Mouse (Mus musculus) hindbrain, embryonic 14.5 days (tissue): ENCODE measurements around the gene Spp2. TPM values are rescaled to one million over a fixed set of nuclear protein-coding genes. Genes with fewer than 3 reads are reported as not detected.

ENCODE experiments used
- ATAC-seq: fragments of 200-750 bp; cut with Nextera tagmentation; 2 replicates; pipeline ENCODE4 v1.8.0; 2017; ENCODE audit warnings: moderate number of reproducible peaks, mild to moderate bottlenecking, moderate TSS enrichment, moderate library complexity; ENCODE audit not compliant: low FRiP score
- DNase-seq: peaks from one replicate; pipeline ENCODE4 v3.0.0-alpha.2; 2015; ENCODE audit warnings: low spot score
- H3K27ac ChIP-seq: fragments of 300-500 bp; sonication (generic); 2 replicates; pipeline ENCODE4 v1.5.1; 2014; ENCODE audit warnings: mild to moderate bottlenecking, moderate library complexity
- H3K27me3 ChIP-seq: fragments of 300-500 bp; sonication (generic); 2 replicates; pipeline ENCODE4 v1.6.1; 2014; ENCODE audit warnings: mild to moderate bottlenecking, low read length, mixed read lengths; ENCODE audit not compliant: control insufficient read depth, insufficient read depth
- H3K36me3 ChIP-seq: fragments of 300-500 bp; sonication (generic); replicated peaks from 2 replicates; pipeline ENCODE4 v1.6.1; 2014; ENCODE audit not compliant: control insufficient read depth, insufficient read depth
- H3K4me1 ChIP-seq: fragments of 300-500 bp; sonication (generic); replicated peaks from 2 replicates; pipeline ENCODE4 v1.6.1; 2014; ENCODE audit warnings: antibody characterized with exemption, low read length, mixed read lengths; ENCODE audit not compliant: control insufficient read depth, insufficient read depth
- H3K4me2 ChIP-seq: fragments of 300-500 bp; sonication (generic); replicated peaks from 2 replicates; pipeline ENCODE4 v1.6.1; 2014; ENCODE audit warnings: mild to moderate bottlenecking, moderate library complexity
- H3K4me3 ChIP-seq: fragments of 300-500 bp; sonication (generic); replicated peaks from 2 replicates; pipeline ENCODE4 v1.5.1; 2014; ENCODE audit warnings: mild to moderate bottlenecking, low read length
- H3K9ac ChIP-seq: fragments of 300-500 bp; sonication (generic); 2 replicates; pipeline ENCODE4 v1.6.1; 2014
- H3K9me3 ChIP-seq: fragments of 300-500 bp; sonication (generic); 2 replicates; pipeline ENCODE4 v1.6.1; 2016; ENCODE audit warnings: low read length; ENCODE audit not compliant: control insufficient read depth
- WGBS: fragments of 180-500 bp; shearing (Covaris S2); extraction: QIAGEN DNeasy Blood & Tissue Kit; methylation state at CpG from one replicate; pipeline ENCODE4 v1.1.7; 2014; 5-methylcytosine and 5-hydroxymethylcytosine counted together
- polyA plus RNA-seq: library from polyadenylated mRNA; unstranded; fragments of >200 nt; fragmentation: Nextera tagmentation; extraction: Ambion mirVana; gene quantifications from 2 replicates; pipeline ENCODE4 v1.2.1, GENCODE M21; 2014

Gene Spp2
- polyA plus RNA-seq, 1 experiment from 2014 or later, result 0.64 TPM

- Histone ChIP-seq H3K9me3 (no peaks in the 10 kb centered on the region), H3K4me2 (no peak overlapping the region), H3K4me3 (no peak overlapping the region), H3K36me3 (no peaks in the 10 kb centered on the region), H3K4me1 (peaks cover 7% of the 10 kb centered on the region), H3K27ac (no peak overlapping the region), H3K27me3 (no peaks in the 10 kb centered on the region), H3K9ac (no peak overlapping the region)
- WGBS, result 90% methylated on average over 4 of the region's 4 CpGs
- DNase-seq (no peak), ATAC-seq (no peak)
These were observed 24.5 kb downstream of the Spp2 start for GRCm38 (mm10) chr1:88431262-88431661.

GRCm38 (mm10) chr1:88432601-88433000 is 25.8 kb downstream of the Spp2 start:
- DNase-seq (no peak), ATAC-seq (no peak)
- H3K9me3 ChIP-seq, result no peaks in the 10 kb centered on the region
- no peak overlapping the region for H3K27ac ChIP-seq
- peaks cover 7% of the 10 kb centered on the region for H3K4me1 ChIP-seq
- no peak overlapping the region for H3K4me2 ChIP-seq
- no peaks in the 10 kb centered on the region for H3K27me3 ChIP-seq
- H3K4me3 ChIP-seq, result no peak overlapping the region
- H3K9ac ChIP-seq, result no peak overlapping the region
- no peaks in the 10 kb centered on the region for H3K36me3 ChIP-seq
- WGBS, result 40% methylated on average over 3 of the region's 3 CpGs

GRCm38 (mm10) chr1:88433096-88433883 is 26.5 kb downstream of the Spp2 start:
- H3K9me3 ChIP-seq, result no peaks in the 10 kb centered on the region
- ATAC-seq, result no peak
- no peak overlapping the region for H3K9ac ChIP-seq
- peaks cover 7% of the 10 kb centered on the region for H3K4me1 ChIP-seq
- DNase-seq, result no peak
- H3K27me3 ChIP-seq, result no peaks in the 10 kb centered on the region
- H3K4me2 ChIP-seq, result no peak overlapping the region
- H3K27ac ChIP-seq, result no peak overlapping the region
- no peaks in the 10 kb centered on the region for H3K36me3 ChIP-seq
- WGBS, result 67% methylated on average over 6 of the region's 6 CpGs
- H3K4me3 ChIP-seq, result no peak overlapping the region

GRCm38 (mm10) chr1:88434057-88434456 is 27.3 kb downstream of the Spp2 start:
- Histone ChIP-seq H3K4me1 (peaks cover 7% of the 10 kb centered on the region), H3K36me3 (no peaks in the 10 kb centered on the region), H3K9ac (no peak overlapping the region), H3K27ac (no peak overlapping the region), H3K4me2 (no peak overlapping the region), H3K27me3 (no peaks in the 10 kb centered on the region), H3K9me3 (no peaks in the 10 kb centered on the region), H3K4me3 (no peak overlapping the region)
- no peak for ATAC-seq
- 72% methylated on average over 4 of the region's 4 CpGs for WGBS
- no peak for DNase-seq

GRCm38 (mm10) chr1:88437206-88438126 is 30.7 kb downstream of the Spp2 start:
- Histone ChIP-seq H3K4me2 (no peak overlapping the region), H3K36me3 (no peaks in the 10 kb centered on the region), H3K27me3 (no peaks in the 10 kb centered on the region), H3K9ac (no peak overlapping the region), H3K27ac (no peak overlapping the region), H3K4me1 (no peaks in the 10 kb centered on the region), H3K4me3 (no peak overlapping the region), H3K9me3 (no peaks in the 10 kb centered on the region)
- ATAC-seq, result no peak
- DNase-seq, result no peak
- 79% methylated on average over 9 of the region's 9 CpGs for WGBS

- Histone ChIP-seq H3K27ac (no peak overlapping the region), H3K4me1 (no peaks in the 10 kb centered on the region), H3K9me3 (no peaks in the 10 kb centered on the region), H3K36me3 (no peaks in the 10 kb centered on the region), H3K27me3 (no peaks in the 10 kb centered on the region), H3K4me3 (no peak overlapping the region), H3K9ac (no peak overlapping the region), H3K4me2 (no peak overlapping the region)
- DNase-seq (no peak), ATAC-seq (no peak)
- WGBS, result 70% methylated on average over 4 of the region's 4 CpGs
These were observed 36.6 kb downstream of the Spp2 start for GRCm38 (mm10) chr1:88443383-88443782.

- WGBS, result 78% methylated on average over 4 of the region's 4 CpGs
- DNase-seq (no peak), ATAC-seq (no peak)
- H3K36me3 ChIP-seq, result no peaks in the 10 kb centered on the region
- no peaks in the 10 kb centered on the region for H3K27me3 ChIP-seq
- H3K4me3 ChIP-seq, result no peak overlapping the region
- H3K4me2 ChIP-seq, result no peak overlapping the region
- no peaks in the 10 kb centered on the region for H3K4me1 ChIP-seq
- H3K9me3 ChIP-seq, result no peaks in the 10 kb centered on the region
- H3K27ac ChIP-seq, result no peak overlapping the region
- no peak overlapping the region for H3K9ac ChIP-seq
These were observed 38.6 kb downstream of the Spp2 start for GRCm38 (mm10) chr1:88445400-88445799.

- no peaks in the 10 kb centered on the region for H3K4me1 ChIP-seq
- no peak for ATAC-seq
- WGBS, result 46% methylated on average over 16 of the region's 16 CpGs
- H3K9ac ChIP-seq, result no peak overlapping the region
- no peak overlapping the region for H3K27ac ChIP-seq
- no peaks in the 10 kb centered on the region for H3K36me3 ChIP-seq
- H3K4me2 ChIP-seq, result no peak overlapping the region
- H3K27me3 ChIP-seq, result no peaks in the 10 kb centered on the region
- no peaks in the 10 kb centered on the region for H3K9me3 ChIP-seq
- DNase-seq, result no peak
- no peak overlapping the region for H3K4me3 ChIP-seq
These were observed 39.7 kb downstream of the Spp2 start for GRCm38 (mm10) chr1:88446270-88447030.

- no peaks in the 10 kb centered on the region for H3K4me1 ChIP-seq
- DNase-seq (no peak), ATAC-seq (no peak)
- H3K9ac ChIP-seq, result no peak overlapping the region
- H3K36me3 ChIP-seq, result no peaks in the 10 kb centered on the region
- no peak overlapping the region for H3K4me2 ChIP-seq
- WGBS, result 8% methylated on average over 6 of the region's 6 CpGs
- H3K4me3 ChIP-seq, result no peak overlapping the region
- H3K27me3 ChIP-seq, result no peaks in the 10 kb centered on the region
- no peak overlapping the region for H3K27ac ChIP-seq
- no peaks in the 10 kb centered on the region for H3K9me3 ChIP-seq
These were observed 40.7 kb downstream of the Spp2 start for GRCm38 (mm10) chr1:88447483-88447882.
